Mouse (Mus musculus) testis, adult 2 months (tissue): ENCODE measurements around the gene D630045J12Rik.

ENCODE experiments used
- CTCF ChIP-seq: fragments of 200-500 bp; IDR thresholded peaks from 2 replicates; pipeline ENCODE4 v1.5.1; 2012; ENCODE audit warnings: low read depth, mild to moderate bottlenecking, inconsistent platforms, low read length, moderate library complexity; ENCODE audit not compliant: control insufficient read depth, insufficient read depth, insufficient replicate concordance
- POLR2A ChIP-seq: fragments of 200-500 bp; IDR thresholded peaks from 2 replicates; pipeline ENCODE4 v1.6.1; 2012; ENCODE audit warnings: low read depth, mild to moderate bottlenecking, inconsistent platforms, low read length, moderate library complexity; ENCODE audit not compliant: control insufficient read depth

DNA sequence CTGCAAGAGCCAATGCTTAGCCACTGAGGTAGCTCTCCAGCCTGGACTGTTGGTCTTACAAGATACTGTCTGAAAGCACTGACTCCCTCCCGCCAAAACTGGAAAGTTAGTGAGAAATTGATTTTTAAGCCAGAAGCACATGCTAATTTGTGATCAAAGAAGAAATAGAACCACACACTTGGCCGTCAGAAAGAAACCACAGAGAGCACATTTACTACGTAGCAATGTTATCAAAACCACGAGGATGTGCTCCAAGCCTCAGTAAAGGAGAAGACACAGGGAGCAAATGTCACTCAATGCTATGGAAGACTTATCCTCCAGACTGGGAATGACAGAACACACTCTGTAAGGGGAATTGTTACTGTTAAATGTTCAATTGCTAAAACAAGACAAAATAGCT lies 12.3 kb downstream of the D630045J12Rik start:
- TF ChIP-seq CTCF = no peak
- no peak for TF ChIP-seq POLR2A
